Mouse (Mus musculus) spleen, postnatal 14 days (tissue): ENCODE data around the gene Hist2h3c2.
"Not testable (repeated sequence)": the region's sequence is repeated elsewhere in the genome, so short reads cannot be mapped to it uniquely, and the experiment has no call there.

Experiments used
- DNase-seq, 2 experiments: peaks; one replicate each; pipeline ENCODE4 v3.0.0; 2021 to 2022; ENCODE audit warnings: low spot score in 2 of 2

The Hist2h3c2 gene

DNA sequence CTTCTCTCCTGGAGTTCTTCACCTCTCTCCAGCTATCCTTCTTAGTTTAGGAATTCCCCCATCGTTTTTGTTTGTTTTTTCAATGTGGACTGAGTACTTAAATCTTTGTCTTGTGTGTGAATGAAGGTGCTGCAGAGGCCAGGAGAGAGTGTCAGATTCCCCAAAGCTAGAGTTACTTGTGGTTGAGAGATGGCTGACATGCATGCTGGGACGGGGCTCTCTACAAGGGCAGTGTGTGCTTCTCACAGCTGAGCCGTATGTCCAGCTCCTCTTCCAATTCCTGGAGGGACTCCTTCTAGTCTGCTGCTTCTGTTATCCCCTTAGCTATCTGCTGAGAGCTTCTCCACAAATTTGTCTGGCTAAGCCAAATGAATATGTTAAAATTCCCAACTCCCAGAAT, 3.1 kb downstream of the Hist2h3c2 start:
- DNase-seq, result no peak

DNA sequence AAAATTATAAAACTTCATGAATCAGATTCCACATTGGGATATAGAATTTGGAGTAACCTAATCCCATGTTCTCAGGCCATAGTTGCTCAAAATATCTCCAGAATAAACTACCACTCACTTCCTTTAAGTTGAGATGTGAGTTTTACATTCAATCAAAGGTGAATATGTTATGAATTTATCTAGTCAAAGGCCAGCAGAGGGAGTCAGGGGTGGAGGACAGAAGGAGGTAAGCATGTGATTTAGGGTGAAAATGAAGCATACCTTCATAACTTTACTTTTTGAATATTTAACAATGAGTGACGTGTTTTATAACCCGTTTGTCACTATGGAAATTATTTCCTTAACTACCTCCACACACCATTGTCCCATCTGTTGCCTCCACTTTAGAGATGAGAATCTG, 4.0 kb downstream of the Hist2h3c2 start:
- DNase-seq, result no peak

DNA sequence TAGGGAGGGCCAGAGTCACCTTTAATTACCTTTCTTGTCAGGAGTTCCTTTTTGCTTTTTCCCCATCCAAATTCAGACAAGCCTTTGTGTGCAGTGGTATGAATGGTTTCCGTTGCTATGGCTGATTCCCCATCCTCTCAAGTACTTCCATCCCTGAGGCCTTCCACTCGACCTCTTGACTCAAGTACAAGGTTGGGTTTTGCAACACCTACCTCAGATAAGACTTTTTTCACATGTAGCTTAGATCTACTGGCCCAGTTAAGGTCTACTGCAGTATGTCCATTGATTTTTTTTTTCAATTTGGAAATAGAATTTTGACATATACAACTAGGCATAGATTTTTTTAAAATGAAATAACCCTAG, 7.2 kb downstream of the Hist2h3c2 start:
- DNase-seq, result no peak

DNA sequence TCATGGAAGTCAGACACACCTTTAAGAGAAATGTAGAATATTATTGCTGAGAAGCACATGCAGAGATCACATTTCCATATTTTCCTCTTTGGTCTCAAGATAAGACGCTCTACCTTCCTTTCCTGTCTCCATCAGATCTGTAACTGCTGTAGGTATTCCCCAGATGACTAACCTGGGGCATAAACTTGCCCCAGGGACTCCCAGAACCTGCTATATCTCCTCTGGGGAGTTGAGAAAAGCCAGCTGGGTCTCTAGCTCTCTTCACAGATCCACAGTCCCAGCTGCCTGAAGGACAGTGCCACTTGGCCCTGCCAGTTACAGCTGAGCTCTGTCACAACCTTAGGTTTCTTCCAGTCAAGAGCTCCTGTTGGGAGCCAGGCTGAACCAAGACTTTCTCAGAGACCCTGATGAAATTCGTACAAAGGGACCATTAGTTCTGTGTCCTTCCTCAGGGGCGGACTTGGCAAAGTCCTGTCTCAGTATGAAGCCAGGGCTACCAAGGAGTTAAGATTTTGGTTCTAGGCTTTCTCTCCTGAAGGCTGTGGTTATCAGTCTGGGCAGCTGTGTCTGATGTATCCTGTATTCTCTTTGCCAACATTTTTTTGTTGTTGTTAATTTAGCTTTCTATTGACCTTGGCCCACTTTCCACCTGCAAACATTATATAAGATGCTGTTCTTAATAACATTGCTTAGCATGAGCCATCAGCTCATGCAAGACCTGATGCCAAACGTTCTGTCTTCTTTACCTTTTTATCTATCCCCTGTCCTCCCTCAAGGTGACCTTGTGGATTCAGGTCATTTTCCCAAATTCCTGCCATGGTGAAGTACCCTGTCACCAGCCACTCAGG, 7.8 kb downstream of the Hist2h3c2 start:
- no peak for DNase-seq

DNA sequence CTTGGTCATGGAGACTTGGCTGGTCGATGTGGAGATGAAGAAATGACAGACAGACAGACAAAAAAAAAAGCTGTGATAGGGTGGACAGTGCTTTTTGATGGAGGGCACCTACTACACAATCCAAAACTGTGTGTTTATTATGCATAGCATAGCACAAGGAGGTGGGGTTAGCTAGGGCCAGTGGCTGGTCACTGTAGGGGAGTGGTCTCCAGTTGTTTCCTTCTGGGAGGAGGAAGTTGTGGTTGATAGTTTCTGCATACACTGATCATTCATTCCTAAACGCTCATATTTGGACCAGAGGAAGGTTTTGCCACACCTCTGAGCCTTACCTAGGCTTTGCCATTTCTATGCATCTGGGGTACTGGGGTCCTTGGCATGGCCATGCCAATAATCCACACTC, 8.5 kb downstream of the Hist2h3c2 start:
- DNase-seq, result no peak

DNA sequence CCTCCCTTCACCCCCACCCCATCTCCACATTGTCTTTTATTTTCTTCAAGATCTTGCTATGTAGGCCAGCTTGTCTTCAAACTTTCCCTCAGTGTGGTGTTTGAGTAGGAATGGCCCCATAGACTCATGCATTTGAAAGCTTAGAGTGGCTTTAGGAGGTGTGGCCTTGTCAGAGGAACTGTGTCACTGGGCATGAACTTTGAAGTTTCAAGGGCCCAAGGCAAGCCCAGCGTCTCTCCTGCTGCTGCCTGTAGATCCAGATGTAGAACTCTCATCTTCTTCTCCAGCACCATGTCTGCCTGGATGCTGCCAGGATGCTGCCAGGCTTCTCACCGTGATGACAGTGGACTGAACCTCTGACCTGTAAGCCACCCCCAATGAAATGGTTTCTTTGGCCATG, 10.1 kb downstream of the Hist2h3c2 start:
- DNase-seq, result no peak

DNA sequence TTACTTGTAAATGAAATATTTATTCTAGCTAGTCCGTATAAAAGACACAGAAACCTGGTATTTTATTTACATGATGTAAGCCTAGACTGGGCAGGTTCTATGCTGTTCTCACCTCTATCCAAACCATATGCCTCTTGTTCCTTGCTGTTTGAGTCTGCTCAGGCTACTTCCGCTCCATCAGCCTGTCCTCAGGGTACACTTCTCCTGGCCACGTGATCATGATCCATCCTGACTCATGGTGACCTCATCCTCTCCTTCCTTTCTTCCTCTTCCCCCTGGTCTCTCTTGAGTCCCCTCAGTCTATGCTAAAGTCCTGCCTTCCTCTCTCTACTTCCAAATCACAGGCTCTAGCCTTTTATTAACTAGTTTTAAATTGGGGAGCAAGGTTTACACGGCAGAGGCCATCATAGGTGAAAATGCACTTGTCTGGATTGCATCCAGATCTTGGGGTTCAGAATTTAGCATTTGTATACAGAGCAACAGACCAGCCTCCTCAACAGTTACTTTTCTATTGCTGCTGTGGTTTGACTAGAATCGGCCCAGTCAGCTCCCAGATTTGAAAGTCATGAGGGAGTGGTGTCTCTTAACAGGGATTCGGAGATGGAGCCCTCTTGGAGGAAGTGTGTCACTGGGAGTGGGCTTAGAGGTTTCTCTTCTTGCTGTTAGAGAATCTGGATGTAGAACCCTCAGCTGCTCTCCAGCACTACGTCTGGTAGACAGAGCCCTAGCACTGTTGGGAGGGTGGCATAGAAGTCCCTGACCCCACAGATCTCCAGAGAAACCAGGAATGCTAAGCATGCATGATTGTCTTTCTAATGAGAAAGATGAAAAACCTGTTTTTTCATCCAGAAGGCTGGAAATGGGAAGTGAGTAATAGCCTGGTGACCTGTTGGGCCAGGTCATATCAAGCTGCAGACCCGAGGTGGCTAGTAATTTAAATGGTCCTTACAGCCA, 12.0 kb downstream of the Hist2h3c2 start:
- DNase-seq, result no peak

DNA sequence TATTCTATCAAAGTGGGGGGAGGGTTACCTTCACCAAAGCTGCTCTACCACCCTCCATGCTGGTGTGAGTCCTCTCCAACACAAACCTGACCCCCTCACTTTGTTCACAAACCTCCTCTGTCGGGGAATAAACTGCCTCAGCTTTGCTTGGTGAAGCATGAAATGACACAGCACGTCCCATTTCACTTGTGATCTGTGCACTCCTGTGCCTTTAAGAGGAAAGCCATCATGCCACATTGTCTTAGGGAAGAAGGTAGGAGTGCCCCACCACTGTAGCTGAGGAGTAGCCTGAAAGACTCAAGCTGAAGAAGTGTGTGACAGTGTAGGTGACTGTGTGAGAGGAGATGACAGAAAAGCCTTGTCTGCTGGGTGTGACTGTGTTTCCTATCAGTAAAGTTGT, 13.5 kb downstream of the Hist2h3c2 start:
- DNase-seq, result no peak

DNA sequence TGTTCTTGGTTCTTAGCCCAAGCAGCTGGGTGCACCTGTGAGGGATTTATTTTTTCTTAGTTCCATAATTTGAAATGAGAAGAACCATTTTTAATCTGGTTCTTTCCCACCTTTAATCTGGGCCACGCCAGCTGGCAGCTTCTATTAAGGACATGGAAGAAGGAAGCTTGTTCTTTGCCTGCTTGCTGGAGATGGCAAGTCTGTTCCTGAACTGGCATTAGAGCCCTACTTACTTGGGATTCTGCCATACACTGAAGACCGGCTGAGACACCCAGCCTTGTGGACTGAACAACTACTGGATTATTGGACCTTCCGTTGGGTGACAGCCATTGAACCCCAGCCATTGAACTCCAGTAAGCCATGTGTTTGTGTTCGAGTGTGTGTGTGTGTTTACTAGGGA, 16.2 kb downstream of the Hist2h3c2 start:
- no peak for DNase-seq

DNA sequence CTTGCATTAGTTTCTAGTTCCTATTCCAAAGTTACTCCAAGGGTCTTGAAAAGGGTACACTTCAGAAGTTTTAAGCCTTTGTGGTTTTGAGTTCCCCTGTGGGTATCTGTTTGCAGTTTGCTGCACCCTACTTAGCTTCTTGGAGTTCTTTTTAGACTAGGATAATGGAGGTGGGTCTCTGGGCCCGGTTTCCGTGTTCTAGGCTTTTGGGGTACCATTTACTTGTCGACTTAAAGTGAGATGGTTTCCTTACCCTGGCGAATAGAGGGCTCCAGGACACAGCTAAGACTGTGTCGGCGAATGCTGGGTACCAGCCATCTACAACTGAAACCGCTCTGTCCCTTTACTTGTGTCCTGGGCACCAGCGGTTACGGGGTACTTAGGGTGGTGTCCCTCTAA, 17.3 kb downstream of the Hist2h3c2 start:
- DNase-seq, result peak; percentile 18 to 28

DNA sequence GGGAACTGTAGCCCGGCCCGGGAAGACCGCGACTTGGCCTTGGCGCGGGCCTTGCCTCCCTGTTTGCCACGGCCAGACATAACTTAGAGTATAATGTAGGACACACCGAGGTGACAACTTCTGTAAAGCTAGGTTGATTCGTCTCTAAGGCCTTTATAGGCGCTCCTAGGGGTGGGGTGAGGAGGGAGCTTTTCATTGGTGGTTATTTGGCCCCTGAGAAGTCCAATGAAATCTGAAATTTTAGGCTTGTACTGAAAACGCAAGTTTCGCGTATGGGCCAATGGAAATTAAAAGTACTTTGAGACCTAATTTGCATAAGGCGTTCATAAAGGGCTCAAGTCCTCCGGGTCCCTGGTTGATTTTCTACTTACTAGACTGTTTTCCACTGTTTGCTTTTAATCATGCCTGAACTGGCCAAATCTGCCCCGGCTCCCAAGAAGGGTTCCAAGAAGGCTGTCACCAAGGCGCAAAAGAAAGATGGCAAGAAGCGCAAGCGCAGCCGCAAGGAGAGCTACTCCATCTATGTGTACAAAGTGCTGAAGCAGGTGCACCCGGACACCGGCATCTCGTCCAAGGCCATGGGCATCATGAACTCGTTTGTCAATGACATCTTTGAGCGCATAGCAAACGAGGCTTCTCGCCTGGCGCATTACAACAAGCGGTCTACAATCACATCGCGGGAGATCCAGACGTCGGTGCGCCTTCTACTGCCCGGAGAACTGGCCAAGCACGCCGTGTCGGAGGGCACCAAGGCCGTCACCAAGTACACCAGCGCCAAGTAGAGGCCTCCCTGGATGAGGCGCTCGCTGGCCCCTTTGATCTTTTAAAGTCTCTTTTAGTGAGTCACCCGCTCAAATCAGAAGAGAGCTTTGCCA, 17.9 kb downstream of the Hist2h3c2 start, which contains the start of the genes Hist2h2ac and Hist2h2be:
Hist2h2ac (minus strand) TSS at position 116 of the 875 bp plus-strand sequence.
Hist2h2be (plus strand) TSS at position 355 of the 875 bp plus-strand sequence.
- peak; percentile 78 to 83 for DNase-seq

DNA sequence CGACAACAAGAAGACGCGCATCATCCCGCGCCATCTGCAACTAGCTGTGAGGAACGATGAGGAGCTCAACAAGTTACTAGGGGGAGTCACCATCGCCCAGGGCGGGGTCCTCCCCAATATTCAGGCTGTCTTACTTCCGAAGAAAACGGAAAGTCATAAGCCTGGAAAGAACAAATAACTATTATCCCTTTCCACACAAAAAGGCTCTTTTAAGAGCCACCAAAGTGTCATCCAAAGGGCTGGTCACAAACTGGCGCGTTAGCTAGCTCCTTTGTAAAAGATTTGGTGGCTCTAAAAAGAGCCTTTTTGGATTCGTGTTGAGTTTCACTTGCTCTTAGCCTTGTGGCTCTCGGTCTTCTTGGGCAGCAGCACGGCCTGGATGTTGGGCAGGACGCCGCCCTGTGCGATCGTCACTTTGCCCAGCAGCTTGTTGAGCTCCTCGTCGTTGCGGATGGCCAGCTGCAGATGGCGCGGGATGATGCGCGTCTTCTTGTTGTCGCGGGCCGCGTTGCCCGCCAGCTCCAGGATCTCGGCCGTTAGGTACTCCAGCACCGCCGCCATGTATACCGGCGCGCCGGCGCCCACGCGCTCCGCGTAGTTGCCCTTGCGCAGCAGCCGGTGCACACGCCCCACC, 18.7 kb downstream of the Hist2h3c2 start:
- not testable (repeated sequence) for DNase-seq

DNA sequence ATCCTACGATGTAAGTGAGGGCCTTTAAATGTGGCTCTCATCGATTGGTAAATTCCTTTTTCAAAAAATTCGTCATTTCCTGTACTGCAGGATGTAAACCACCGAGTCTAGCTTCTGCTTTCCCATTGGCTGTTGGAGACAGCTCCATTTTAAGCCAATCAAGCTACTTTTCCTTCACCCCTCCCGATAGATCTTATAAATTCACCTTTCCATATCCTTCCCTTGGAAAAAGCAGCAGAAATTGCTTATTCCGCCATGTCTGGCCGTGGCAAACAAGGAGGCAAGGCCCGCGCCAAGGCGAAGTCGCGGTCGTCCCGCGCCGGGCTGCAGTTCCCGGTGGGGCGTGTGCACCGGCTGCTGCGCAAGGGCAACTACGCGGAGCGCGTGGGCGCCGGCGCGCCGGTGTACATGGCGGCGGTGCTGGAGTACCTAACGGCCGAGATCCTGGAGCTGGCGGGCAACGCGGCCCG, 19.2 kb downstream of the Hist2h3c2 start, which contains the start of the genes Bola1 and Hist2h2ab:
Bola1 (minus strand) TSS at position 49 of the 470 bp plus-strand sequence.
Hist2h2ab (plus strand) TSS at position 205 of the 470 bp plus-strand sequence.
- peak; percentile 64 to 72 for DNase-seq

DNA sequence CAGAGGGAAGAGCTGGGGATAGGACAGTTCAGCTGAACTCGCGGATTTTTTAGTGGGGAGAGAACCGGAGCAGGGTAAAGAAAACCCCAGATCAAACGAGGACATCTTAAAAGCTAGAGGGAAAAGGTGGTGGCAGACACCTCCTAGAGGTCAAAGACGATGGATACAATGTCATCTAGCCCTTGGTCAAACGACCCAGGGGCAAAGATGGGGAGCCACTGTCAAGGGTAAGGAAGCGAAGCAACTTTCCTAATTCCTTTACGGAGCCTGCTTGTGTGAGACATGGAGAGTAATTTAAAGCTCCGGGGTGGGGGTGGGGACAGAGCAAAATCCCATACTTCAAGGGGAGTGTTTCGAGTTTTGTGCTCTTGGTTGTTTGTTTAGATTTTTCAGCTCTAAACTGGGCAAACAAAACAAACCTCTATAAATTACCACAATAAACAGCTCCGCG, 19.7 kb downstream of the Hist2h3c2 start:
- DNase-seq, result peak in 1 of 2 experiments; percentile 37

DNA sequence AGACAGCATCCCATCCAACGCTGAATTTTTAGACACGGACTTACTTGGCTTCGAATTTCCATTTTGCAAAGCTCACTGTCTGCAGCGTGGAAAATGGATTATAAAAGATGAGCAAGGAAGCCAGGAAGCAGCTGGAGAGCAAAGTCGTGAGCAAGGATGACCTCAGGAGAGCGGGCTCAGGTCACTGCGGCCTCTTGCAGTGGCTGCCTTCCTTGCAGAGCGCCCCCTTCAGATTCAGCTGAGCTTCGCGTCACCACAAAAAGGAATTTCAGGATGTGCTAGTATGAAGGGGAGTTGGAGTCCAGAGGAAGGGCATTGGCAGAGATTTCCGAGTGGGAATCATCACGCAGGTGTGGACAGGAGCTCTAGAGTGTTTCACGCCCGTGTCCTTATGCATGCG, 29.7 kb downstream of the Hist2h3c2 start:
- no peak for DNase-seq

DNA sequence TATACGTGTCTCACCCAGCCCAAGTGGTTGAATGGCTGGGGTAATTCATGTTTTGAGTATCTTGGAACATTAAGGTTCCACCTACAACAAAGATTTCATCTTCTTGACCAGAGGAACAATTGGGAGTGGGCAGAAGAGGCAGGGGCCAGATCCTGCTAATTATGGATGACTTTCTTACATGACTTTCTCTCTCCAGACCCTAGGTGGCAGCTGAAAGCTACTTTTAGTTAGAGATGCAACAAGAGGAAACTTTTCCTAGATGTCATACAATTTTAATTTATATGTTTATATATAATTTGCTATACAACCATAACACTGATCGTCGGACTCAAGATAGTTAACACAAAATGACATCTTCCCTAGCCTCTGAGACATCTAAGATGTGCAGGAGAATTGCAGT, 31.1 kb downstream of the Hist2h3c2 start:
- DNase-seq, result no peak

DNA sequence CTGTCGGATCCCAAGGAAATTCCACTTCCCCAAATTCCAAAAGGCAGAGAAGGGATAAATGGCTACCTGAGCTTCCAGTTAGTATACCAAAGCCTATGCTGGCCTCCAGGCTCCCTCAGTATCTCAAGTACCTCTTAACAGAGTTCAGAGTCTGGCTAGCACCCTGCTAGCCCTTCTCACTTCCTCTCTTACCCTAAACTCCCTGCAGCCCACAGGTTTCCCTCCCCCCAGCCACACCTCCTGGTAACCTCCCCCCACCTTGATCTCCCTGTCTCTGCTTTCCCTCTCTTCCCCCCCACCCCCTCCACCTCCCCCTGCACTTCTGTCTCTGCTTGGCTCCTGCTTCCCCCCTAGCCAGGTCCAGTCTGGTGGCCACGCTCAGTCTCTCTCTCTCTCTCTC, 39.2 kb downstream of the Hist2h3c2 start:
- no peak for DNase-seq

DNA sequence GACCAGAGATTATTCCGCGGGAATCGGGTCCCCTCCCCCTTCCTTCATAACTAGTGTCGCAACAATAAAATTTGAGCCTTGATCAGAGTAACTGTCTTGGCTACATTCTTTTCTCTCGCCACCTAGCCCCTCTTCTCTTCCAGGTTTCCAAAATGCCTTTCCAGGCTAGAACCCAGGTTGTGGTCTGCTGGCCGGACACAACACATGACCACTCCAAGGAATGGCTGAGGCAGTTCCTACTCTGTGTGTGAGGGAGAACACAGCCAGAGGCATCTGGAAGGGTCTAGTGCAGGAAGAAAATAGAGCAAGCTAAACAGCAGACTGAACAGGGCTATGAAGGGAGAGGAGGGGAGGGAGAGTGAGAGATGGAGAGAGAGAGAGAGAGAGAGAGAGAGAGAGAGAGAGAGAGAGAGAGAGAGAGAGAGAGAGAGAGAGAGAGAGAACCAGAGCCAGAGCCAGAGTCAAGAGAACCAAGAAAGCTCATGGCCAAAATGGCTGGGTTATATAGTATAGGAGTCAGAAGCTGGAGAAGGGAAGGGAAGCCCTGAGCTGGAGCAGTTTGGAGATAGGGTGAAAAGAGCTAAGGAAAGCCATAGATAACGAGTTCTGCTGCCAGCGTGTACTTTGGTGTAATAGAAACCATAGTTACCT, 40.2 kb downstream of the Hist2h3c2 start:
- not testable (repeated sequence) for DNase-seq

DNA sequence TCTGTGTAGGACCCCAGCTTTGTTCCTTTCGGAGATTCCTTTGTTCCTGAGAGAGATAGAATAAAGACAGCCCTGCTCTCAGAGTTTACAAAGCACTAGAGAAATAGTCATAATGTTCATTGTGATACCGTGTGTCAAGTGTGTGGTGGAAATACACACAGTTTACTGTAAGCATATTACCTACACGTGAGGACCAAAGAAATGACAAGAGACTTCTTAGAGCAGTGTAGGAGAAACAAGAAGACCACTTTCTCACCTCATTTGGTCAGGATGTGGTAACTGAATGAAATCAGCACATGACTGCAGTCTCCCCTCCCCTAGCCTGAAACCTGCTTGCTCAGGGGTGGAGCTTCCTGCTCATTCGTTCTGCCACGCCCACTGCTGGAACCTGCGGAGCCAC, 40.7 kb downstream of the Hist2h3c2 start:
- no peak for DNase-seq

DNA sequence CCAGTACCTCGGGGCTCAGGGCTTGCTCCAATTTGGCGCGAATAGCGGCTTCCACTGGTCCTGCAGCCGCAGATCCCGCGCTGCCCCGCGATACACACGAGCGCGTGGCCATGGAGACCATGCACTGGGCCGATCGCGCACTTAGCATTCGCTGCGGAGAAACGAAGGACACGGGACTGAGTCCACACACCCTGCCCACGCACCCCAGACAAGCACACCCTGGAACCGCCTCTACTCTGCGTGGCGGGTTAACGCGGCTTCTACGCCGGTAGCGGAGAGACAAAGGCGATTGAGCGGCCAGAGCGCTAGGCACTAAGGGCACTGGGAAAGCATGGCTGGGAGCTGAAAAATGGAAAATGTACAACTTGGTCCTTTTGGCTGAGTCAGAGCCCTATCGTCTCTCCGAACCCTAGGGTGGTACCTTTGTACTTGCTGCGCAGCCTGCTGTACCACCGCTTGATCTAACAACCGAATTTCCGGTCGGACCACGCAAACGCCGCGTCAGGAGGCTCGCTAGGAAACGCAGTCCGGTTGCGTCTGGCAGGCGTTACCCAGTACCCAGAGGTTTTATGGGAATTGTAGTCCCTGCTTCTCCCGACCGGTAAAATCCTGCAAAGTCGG, 41.7 kb downstream of the Hist2h3c2 start:
- DNase-seq, result peak; percentile 68 to 77
